Mouse (Mus musculus) thymus, adult 2 months (tissue): Measurements from ENCODE around the gene Fut11.

Source experiments
- CTCF ChIP-seq: fragments of 200-500 bp; IDR thresholded peaks from 2 replicates; pipeline ENCODE4 v1.5.1; 2012; ENCODE audit warnings: mild to moderate bottlenecking, control low read depth, low read length, moderate library complexity, borderline replicate concordance; ENCODE audit not compliant: control insufficient read depth, poor library complexity, insufficient read depth; ENCODE audit errors: extremely low read depth
- POLR2A ChIP-seq: fragments of 200-500 bp; IDR thresholded peaks from 2 replicates; pipeline ENCODE4 v1.6.1; 2012; ENCODE audit warnings: mild to moderate bottlenecking, low read length, control low read depth, moderate library complexity; ENCODE audit not compliant: control insufficient read depth, poor library complexity, insufficient read depth; ENCODE audit errors: extremely low read depth

- TF ChIP-seq POLR2A (no peak), CTCF (no peak)
Measured at GRCm38 (mm10) chr14:20651000-20651399, 43.8 kb upstream of the Fut11 start.
